ENCODE assay signal across 8 mouse cellular contexts in genomic region chr15:85810462-85810805, GRCm38 (mm10). TPM values are rescaled to one million over a fixed set of nuclear protein-coding genes. Genes with fewer than 3 reads are reported as not detected.
DNase-seq lines count a peak whose midpoint lies in the region; ATAC-seq and TF ChIP-seq lines count a peak whose summit lies in the region.

No protein-coding gene starts in this region.

- peaks cover 9% of the 10 kb centered on the region for H3K4me1 ChIP-seq in heart, embryonic 12.5 days (replicated peaks)
- peaks cover 30% of the 10 kb centered on the region for H3K4me1 ChIP-seq in E14TG2a.4 (replicated peaks; ENCODE audit: low read depth, low read length)
- H3K4me1 ChIP-seq in hindbrain, embryonic 10.5 days (replicated peaks), result peaks cover 16% of the 10 kb centered on the region
- H3K4me1 ChIP-seq in midbrain, embryonic 10.5 days, result peaks cover 27% of the 10 kb centered on the region
- H3K4me1 ChIP-seq in thymus, adult 2 months (replicated peaks; ENCODE audit: control insufficient read depth, insufficient read depth, low read length), result peaks cover 36% of the 10 kb centered on the region

- peak overlapping the region; percentile 68 for H3K4me3 ChIP-seq in heart, embryonic 12.5 days
- H3K4me3 ChIP-seq in E14TG2a.4 (replicated peaks; ENCODE audit: low read length), result peak overlapping the region; percentile 88
- peak overlapping the region; percentile 85 for H3K4me3 ChIP-seq in hindbrain, embryonic 10.5 days
- H3K4me3 ChIP-seq in midbrain, embryonic 10.5 days, result peak overlapping the region; percentile 86
- no peak overlapping the region for H3K4me3 ChIP-seq in thymus, adult 2 months (ENCODE audit: control insufficient read depth, insufficient read depth, low read length)

- H3K27me3 ChIP-seq in heart, embryonic 12.5 days (replicated peaks), result 0 out of 2 replicates have a peak, but pooled peaks cover 4% of the 10 kb centered on the region
- H3K27me3 ChIP-seq in E14TG2a.4 (ENCODE audit: insufficient read depth, low read length), result peaks cover 9% of the 10 kb centered on the region
- no peaks in the 10 kb centered on the region for H3K27me3 ChIP-seq in hindbrain, embryonic 10.5 days (ENCODE audit: insufficient read depth, poor library complexity, severe bottlenecking)
- H3K27me3 ChIP-seq in midbrain, embryonic 10.5 days (ENCODE audit: low read depth, poor library complexity, severe bottlenecking), result 0 out of 2 replicates have a peak, but pooled peaks cover 3% of the 10 kb centered on the region
- H3K27me3 ChIP-seq in thymus, adult 2 months (ENCODE audit: control insufficient read depth, insufficient read depth, low read length), result no peaks in the 10 kb centered on the region

- no peak for TF ChIP-seq POLR2A in thymus, adult 2 months (IDR thresholded peaks at IDR 0.05; ENCODE audit: control insufficient read depth, extremely low read depth, insufficient read depth, low read length, poor library complexity)

- TF ChIP-seq CTCF in E14TG2a.4 (conservative IDR thresholded peaks at IDR 0.05; ENCODE audit: low read length), result no peak
- TF ChIP-seq CTCF in thymus, adult 2 months (IDR thresholded peaks at IDR 0.05; ENCODE audit: borderline replicate concordance, control insufficient read depth, extremely low read depth, insufficient read depth, low read length, poor library complexity), result no peak

- no peaks in the 10 kb centered on the region for H3K36me3 ChIP-seq in heart, embryonic 12.5 days
- peaks cover 23% of the 10 kb centered on the region for H3K36me3 ChIP-seq in E14TG2a.4 (ENCODE audit: insufficient read depth, low read length)
- H3K36me3 ChIP-seq in hindbrain, embryonic 10.5 days, result no peaks in the 10 kb centered on the region
- H3K36me3 ChIP-seq in midbrain, embryonic 10.5 days, result no peaks in the 10 kb centered on the region
- H3K36me3 ChIP-seq in thymus, adult 2 months (ENCODE audit: control insufficient read depth, insufficient read depth, low read length), result no peaks in the 10 kb centered on the region

- peak overlapping the region; percentile 95 for H3K27ac ChIP-seq in heart, embryonic 12.5 days (ENCODE audit: poor library complexity, severe bottlenecking)
- no peak overlapping the region for H3K27ac ChIP-seq in hindbrain, embryonic 10.5 days
- peak overlapping the region; percentile 93; the same call in 1 of the 2 replicates for H3K27ac ChIP-seq in midbrain, embryonic 10.5 days (replicated peaks)
- no peak overlapping the region for H3K27ac ChIP-seq in thymus, adult 2 months (ENCODE audit: control insufficient read depth, insufficient read depth, low read length)

- WGBS in heart, embryonic 12.5 days, result 52% methylated on average over 5 of the region's 5 CpGs
- WGBS in hindbrain, embryonic 10.5 days, result 90% methylated on average over 5 of the region's 5 CpGs
- WGBS in midbrain, embryonic 10.5 days, result 89% methylated on average over 5 of the region's 5 CpGs
- 88% methylated on average over 5 of the region's 5 CpGs for WGBS in thymus, adult 2 months

- no peak for DNase-seq in heart, adult 8-10 months (ENCODE audit: low spot score)
- no peak for DNase-seq in hindbrain, embryonic 10.5 days (ENCODE audit: low spot score)
- no peak for DNase-seq in midbrain, embryonic 10.5 days (ENCODE audit: low spot score)
- no peak for DNase-seq in thymus, adult 2 months
- no peak for DNase-seq in adrenal gland, postnatal 14 days
- DNase-seq in spleen, postnatal 36 days (ENCODE audit: low spot score in 2 of 2), result no peak

- no peak for ATAC-seq in heart, embryonic 12.5 days (ENCODE audit: insufficient number of reproducible peaks, low FRiP score)

- H3K9ac ChIP-seq in heart, embryonic 12.5 days, result peak overlapping the region; percentile 81

- peak overlapping the region; percentile 87 for H3K4me2 ChIP-seq in heart, embryonic 12.5 days

- 0 out of 2 replicates have a peak, but pooled peaks cover 3% of the 10 kb centered on the region for H3K9me3 ChIP-seq in heart, embryonic 12.5 days (replicated peaks)
- peaks cover 10% of the 10 kb centered on the region for H3K9me3 ChIP-seq in E14TG2a.4 (ENCODE audit: low read length)
- H3K9me3 ChIP-seq in hindbrain, embryonic 10.5 days, result peaks cover 2% of the 10 kb centered on the region; the same call in 1 of the 2 replicates
- H3K9me3 ChIP-seq in midbrain, embryonic 10.5 days (replicated peaks), result peaks cover 6% of the 10 kb centered on the region; the same call in 1 of the 2 replicates

RNA-seq across cellular contexts. Expression of gene Cdpf1, which starts 1.1 kb away (rescaled TPM):
- polyA plus RNA-seq in heart, embryonic 12.5 days (2016; fragmentation: Nextera tagmentation; extraction: Ambion mirVana), result 34.4 and 35.7 TPM in 2 replicates
- total RNA-seq in heart, adult 8-10 months (2022), result 10 to 100 TPM; 27.1 to 38.5 (median 31.0) TPM
- 30.9 and 31.6 TPM in 2 replicates for polyA plus RNA-seq in hindbrain, embryonic 10.5 days (2016; fragmentation: Nextera tagmentation; extraction: Ambion mirVana)
- 28.0 and 32.5 TPM in 2 replicates for polyA plus RNA-seq in midbrain, embryonic 10.5 days (2016; fragmentation: Nextera tagmentation; extraction: Ambion mirVana)
- 43.8 and 49.3 TPM in 2 replicates for polyA plus RNA-seq in thymus, adult 2 months (2012; rRNA removed)
- 17.9 and 20.2 TPM in 2 replicates for total RNA-seq in adrenal gland, postnatal 14 days (2021)

RNA-seq across cellular contexts. Expression of gene Pkdrej, which starts 11.1 kb away (rescaled TPM):
- polyA plus RNA-seq in heart, embryonic 12.5 days (2016; fragmentation: Nextera tagmentation; extraction: Ambion mirVana), result 0.14 and 0.19 TPM in 2 replicates
- 1 to 10 TPM; 3.1 to 5.4 (median 4.6) TPM for total RNA-seq in heart, adult 8-10 months (2022)
- 0.04 TPM in 1 of 2 replicates, not detected in the other for polyA plus RNA-seq in hindbrain, embryonic 10.5 days (2016; fragmentation: Nextera tagmentation; extraction: Ambion mirVana)
- polyA plus RNA-seq in midbrain, embryonic 10.5 days (2016; fragmentation: Nextera tagmentation; extraction: Ambion mirVana), result 0.06 TPM in 1 of 2 replicates, not detected in the other
- 0.07 TPM in 1 of 2 replicates, not detected in the other for polyA plus RNA-seq in thymus, adult 2 months (2012; rRNA removed)
- total RNA-seq in adrenal gland, postnatal 14 days (2021), result 0.15 and 0.34 TPM in 2 replicates

RNA-seq across cellular contexts. Expression of gene Ttc38, which starts 21.7 kb away (rescaled TPM):
- polyA plus RNA-seq in heart, embryonic 12.5 days (2016; fragmentation: Nextera tagmentation; extraction: Ambion mirVana), result 3.3 and 3.6 TPM in 2 replicates
- total RNA-seq in heart, adult 8-10 months (2022), result 10 to 100 TPM; 17.9 to 22.2 (median 19.6) TPM
- polyA plus RNA-seq in hindbrain, embryonic 10.5 days (2016; fragmentation: Nextera tagmentation; extraction: Ambion mirVana), result 2.9 and 3.0 TPM in 2 replicates
- 2.2 and 2.3 TPM in 2 replicates for polyA plus RNA-seq in midbrain, embryonic 10.5 days (2016; fragmentation: Nextera tagmentation; extraction: Ambion mirVana)
- 8.5 and 10.1 TPM in 2 replicates for polyA plus RNA-seq in thymus, adult 2 months (2012; rRNA removed)
- 21.0 and 28.2 TPM in 2 replicates for total RNA-seq in adrenal gland, postnatal 14 days (2021)

RNA-seq across cellular contexts. Expression of gene Gtse1, which starts 49.1 kb away (rescaled TPM):
- polyA plus RNA-seq in heart, embryonic 12.5 days (2016; fragmentation: Nextera tagmentation; extraction: Ambion mirVana), result 31.6 and 32.4 TPM in 2 replicates
- total RNA-seq in heart, adult 8-10 months (2022), result under 1 TPM; 0.19 to 0.52 (median 0.29) TPM
- 45.6 and 52.8 TPM in 2 replicates for polyA plus RNA-seq in hindbrain, embryonic 10.5 days (2016; fragmentation: Nextera tagmentation; extraction: Ambion mirVana)
- 53.5 and 61.1 TPM in 2 replicates for polyA plus RNA-seq in midbrain, embryonic 10.5 days (2016; fragmentation: Nextera tagmentation; extraction: Ambion mirVana)
- 39.6 and 52.5 TPM in 2 replicates for polyA plus RNA-seq in thymus, adult 2 months (2012; rRNA removed)
- total RNA-seq in adrenal gland, postnatal 14 days (2021), result 4.4 and 4.6 TPM in 2 replicates

Comparison
In these comparisons a context has a peak if more than half of its experiments do, and no peak if none do; other contexts are left out.
1. H3K27ac ChIP-seq: peak in heart, embryonic 12.5 days (single experiment) and midbrain, embryonic 10.5 days (single experiment); none in hindbrain, embryonic 10.5 days (single experiment) and thymus, adult 2 months (single experiment).